Mouse (Mus musculus) induced T-regulatory cell, adult 2 months (primary cell): ENCODE results near the gene Hs1bp3.

ENCODE experiments used
- DNase-seq: peaks from one replicate; pipeline ENCODE4 v3.0.0-alpha.2; 2012; ENCODE audit warnings: low read depth

The Hs1bp3 gene

GRCm38 (mm10) chr12:8313270-8313771 is at the start of gene Hs1bp3:
Gene Hs1bp3 (plus strand): TSS chr12:8313432.
- peak; percentile 91 for DNase-seq

GRCm38 (mm10) chr12:8266311-8266710 is 46.9 kb upstream of the Hs1bp3 start:
- DNase-seq, result no peak

- no peak for DNase-seq
Observed at GRCm38 (mm10) chr12:8269627-8270026, 43.6 kb upstream of the Hs1bp3 start.

- DNase-seq, result no peak
Observed at GRCm38 (mm10) chr12:8271405-8271804, 41.8 kb upstream of the Hs1bp3 start.

GRCm38 (mm10) chr12:8273471-8274171 is 39.6 kb upstream of the Hs1bp3 start:
- DNase-seq, result no peak

- DNase-seq, result no peak
Observed at GRCm38 (mm10) chr12:8275424-8275823, 37.8 kb upstream of the Hs1bp3 start.

GRCm38 (mm10) chr12:8281225-8282017 is 31.8 kb upstream of the Hs1bp3 start:
- no peak for DNase-seq

GRCm38 (mm10) chr12:8287970-8288369 is 25.3 kb upstream of the Hs1bp3 start:
- DNase-seq, result peak; percentile 36

GRCm38 (mm10) chr12:8289099-8289498 is 24.1 kb upstream of the Hs1bp3 start:
- DNase-seq, result no peak

- no peak for DNase-seq
Observed at GRCm38 (mm10) chr12:8289499-8289898, 23.7 kb upstream of the Hs1bp3 start.

- no peak for DNase-seq
Observed at GRCm38 (mm10) chr12:8291157-8291853, 21.9 kb upstream of the Hs1bp3 start.

- DNase-seq, result no peak
Observed at GRCm38 (mm10) chr12:8295307-8295913, 17.8 kb upstream of the Hs1bp3 start.

GRCm38 (mm10) chr12:8296154-8296553 is 17.1 kb upstream of the Hs1bp3 start:
- no peak for DNase-seq

GRCm38 (mm10) chr12:8297586-8298214 is 15.5 kb upstream of the Hs1bp3 start:
- DNase-seq, result no peak

GRCm38 (mm10) chr12:8298361-8299142 is 14.7 kb upstream of the Hs1bp3 start:
- DNase-seq, result no peak

GRCm38 (mm10) chr12:8299143-8300110 is 13.8 kb upstream of the Hs1bp3 start:
- no peak for DNase-seq

- no peak for DNase-seq
Observed at GRCm38 (mm10) chr12:8300111-8300480, 13.1 kb upstream of the Hs1bp3 start.

- no peak for DNase-seq
Observed at GRCm38 (mm10) chr12:8300521-8300920, 12.7 kb upstream of the Hs1bp3 start.

GRCm38 (mm10) chr12:8301011-8301814 is 12.0 kb upstream of the Hs1bp3 start:
- no peak for DNase-seq
